Mouse (Mus musculus): ENCODE measurements around the gene Rhoj. TPM values are rescaled to one million over a fixed set of nuclear protein-coding genes. Genes with fewer than 3 reads are reported as not detected.
A peak's percentile ranks its signal among the peaks of the same experiment; 100 is the strongest.

Gene Rhoj
- 19.7 and 25.3 TPM in 2 replicates for polyA plus RNA-seq (2016; fragmentation: Nextera tagmentation; extraction: Ambion mirVana)

GRCm38 (mm10) chr12:75307961-75308951 lies at the start of gene Rhoj:
Rhoj (plus strand) TSS chr12:75308322.
- Histone ChIP-seq H3K27ac (replicated peaks) (peak within 1 kb of the TSS; percentile 67), H3K4me1 (peaks cover 8% of the 10 kb centered on the region; the same call in 1 of the 2 replicates), H3K36me3 (no peaks in the 10 kb centered on the region), H3K9ac (replicated peaks) (peak within 1 kb of the TSS; percentile 59), H3K27me3 (no peaks in the 10 kb centered on the region; the same call in 1 of the 2 replicates), H3K4me2 (replicated peaks) (peak within 1 kb of the TSS; percentile 84), H3K4me3 (peak within 1 kb of the TSS; percentile 50), H3K9me3 (no peaks in the 10 kb centered on the region)
- WGBS = under 1% methylated on average over 34 of the region's 34 CpGs
- peak; percentile 89 for ATAC-seq (ENCODE audit: low FRiP score, low read depth)

GRCm38 (mm10) chr12:75271726-75272125 lies 36.4 kb upstream of the Rhoj start:
- H3K9me3 ChIP-seq = no peaks in the 10 kb centered on the region
- H3K9ac ChIP-seq (replicated peaks) = no peak overlapping the region
- no peak overlapping the region for H3K27ac ChIP-seq (replicated peaks)
- H3K27me3 ChIP-seq = no peaks in the 10 kb centered on the region
- H3K4me1 ChIP-seq = no peaks in the 10 kb centered on the region
- no peak overlapping the region for H3K4me2 ChIP-seq (replicated peaks)
- no peak overlapping the region for H3K4me3 ChIP-seq
- ATAC-seq (ENCODE audit: low FRiP score, low read depth) = no peak
- 73% methylated on average over 4 of the region's 4 CpGs for WGBS
- no peaks in the 10 kb centered on the region for H3K36me3 ChIP-seq

- no peak for ATAC-seq (ENCODE audit: low FRiP score, low read depth)
- Histone ChIP-seq H3K27ac (replicated peaks) (no peak overlapping the region), H3K9me3 (no peaks in the 10 kb centered on the region), H3K9ac (replicated peaks) (no peak overlapping the region), H3K36me3 (no peaks in the 10 kb centered on the region), H3K4me2 (replicated peaks) (no peak overlapping the region), H3K4me3 (no peak overlapping the region), H3K4me1 (no peaks in the 10 kb centered on the region), H3K27me3 (no peaks in the 10 kb centered on the region)
- WGBS = 81% methylated on average over 2 of the region's 2 CpGs
Observed at GRCm38 (mm10) chr12:75275730-75276129, 32.4 kb upstream of the Rhoj start.

GRCm38 (mm10) chr12:75277425-75277824 lies 30.7 kb upstream of the Rhoj start:
- H3K27ac ChIP-seq (replicated peaks) = no peak overlapping the region
- H3K9me3 ChIP-seq = no peaks in the 10 kb centered on the region
- H3K36me3 ChIP-seq = no peaks in the 10 kb centered on the region
- 94% methylated on average over 2 of the region's 2 CpGs for WGBS
- no peaks in the 10 kb centered on the region for H3K27me3 ChIP-seq
- H3K4me1 ChIP-seq = no peaks in the 10 kb centered on the region
- no peak for ATAC-seq (ENCODE audit: low FRiP score, low read depth)
- no peak overlapping the region for H3K9ac ChIP-seq (replicated peaks)
- H3K4me2 ChIP-seq (replicated peaks) = no peak overlapping the region
- H3K4me3 ChIP-seq = no peak overlapping the region

GRCm38 (mm10) chr12:75280502-75280901 lies 27.6 kb upstream of the Rhoj start:
- Histone ChIP-seq H3K9ac (replicated peaks) (no peak overlapping the region), H3K4me1 (no peaks in the 10 kb centered on the region), H3K36me3 (no peaks in the 10 kb centered on the region), H3K27ac (replicated peaks) (no peak overlapping the region), H3K4me3 (no peak overlapping the region), H3K9me3 (no peaks in the 10 kb centered on the region), H3K27me3 (no peaks in the 10 kb centered on the region), H3K4me2 (replicated peaks) (no peak overlapping the region)
- WGBS = 75% methylated on average over 7 of the region's 7 CpGs
- no peak for ATAC-seq (ENCODE audit: low FRiP score, low read depth)

GRCm38 (mm10) chr12:75283226-75283625 lies 24.9 kb upstream of the Rhoj start:
- no peak overlapping the region for H3K27ac ChIP-seq (replicated peaks)
- no peaks in the 10 kb centered on the region for H3K27me3 ChIP-seq
- H3K36me3 ChIP-seq = no peaks in the 10 kb centered on the region
- no peak overlapping the region for H3K9ac ChIP-seq (replicated peaks)
- no peak overlapping the region for H3K4me2 ChIP-seq (replicated peaks)
- no peaks in the 10 kb centered on the region for H3K9me3 ChIP-seq
- 55% methylated on average over 2 of the region's 2 CpGs for WGBS
- no peak overlapping the region for H3K4me3 ChIP-seq
- H3K4me1 ChIP-seq = no peaks in the 10 kb centered on the region
- ATAC-seq (ENCODE audit: low FRiP score, low read depth) = no peak

- H3K9me3 ChIP-seq = no peaks in the 10 kb centered on the region
- H3K4me3 ChIP-seq = no peak overlapping the region
- H3K4me1 ChIP-seq = no peaks in the 10 kb centered on the region
- no peak overlapping the region for H3K27ac ChIP-seq (replicated peaks)
- ATAC-seq (ENCODE audit: low FRiP score, low read depth) = no peak
- no peak overlapping the region for H3K4me2 ChIP-seq (replicated peaks)
- H3K9ac ChIP-seq (replicated peaks) = no peak overlapping the region
- 81% methylated on average over 3 of the region's 3 CpGs for WGBS
- H3K27me3 ChIP-seq = no peaks in the 10 kb centered on the region
- H3K36me3 ChIP-seq = no peaks in the 10 kb centered on the region
Observed at GRCm38 (mm10) chr12:75286166-75286565, 22.0 kb upstream of the Rhoj start.

- ATAC-seq (ENCODE audit: low FRiP score, low read depth) = no peak
- Histone ChIP-seq H3K4me1 (no peaks in the 10 kb centered on the region), H3K4me3 (no peak overlapping the region), H3K36me3 (no peaks in the 10 kb centered on the region), H3K27ac (replicated peaks) (no peak overlapping the region), H3K27me3 (no peaks in the 10 kb centered on the region), H3K4me2 (replicated peaks) (no peak overlapping the region), H3K9me3 (no peaks in the 10 kb centered on the region), H3K9ac (replicated peaks) (no peak overlapping the region)
- WGBS = 86% methylated on average over 2 of the region's 2 CpGs
Observed at GRCm38 (mm10) chr12:75290524-75290923, 17.6 kb upstream of the Rhoj start.

- WGBS = 95% methylated on average over 5 of the region's 5 CpGs
- H3K4me3 ChIP-seq = no peak overlapping the region
- H3K27me3 ChIP-seq = no peaks in the 10 kb centered on the region
- no peaks in the 10 kb centered on the region for H3K9me3 ChIP-seq
- H3K9ac ChIP-seq (replicated peaks) = no peak overlapping the region
- no peaks in the 10 kb centered on the region for H3K4me1 ChIP-seq
- H3K27ac ChIP-seq (replicated peaks) = no peak overlapping the region
- ATAC-seq (ENCODE audit: low FRiP score, low read depth) = no peak
- H3K36me3 ChIP-seq = no peaks in the 10 kb centered on the region
- no peak overlapping the region for H3K4me2 ChIP-seq (replicated peaks)
Observed at GRCm38 (mm10) chr12:75291556-75291955, 16.6 kb upstream of the Rhoj start.

GRCm38 (mm10) chr12:75292939-75293338 lies 15.2 kb upstream of the Rhoj start:
- no peaks in the 10 kb centered on the region for H3K4me1 ChIP-seq
- H3K4me3 ChIP-seq = no peak overlapping the region
- H3K9ac ChIP-seq (replicated peaks) = no peak overlapping the region
- ATAC-seq (ENCODE audit: low FRiP score, low read depth) = no peak
- H3K9me3 ChIP-seq = no peaks in the 10 kb centered on the region
- 89% methylated on average over 6 of the region's 6 CpGs for WGBS
- H3K36me3 ChIP-seq = no peaks in the 10 kb centered on the region
- no peaks in the 10 kb centered on the region for H3K27me3 ChIP-seq
- H3K27ac ChIP-seq (replicated peaks) = no peak overlapping the region
- H3K4me2 ChIP-seq (replicated peaks) = no peak overlapping the region

- Histone ChIP-seq H3K9ac (replicated peaks) (no peak overlapping the region), H3K27ac (replicated peaks) (no peak overlapping the region), H3K9me3 (no peaks in the 10 kb centered on the region), H3K27me3 (no peaks in the 10 kb centered on the region), H3K4me3 (no peak overlapping the region), H3K4me2 (replicated peaks) (no peak overlapping the region), H3K36me3 (no peaks in the 10 kb centered on the region), H3K4me1 (no peaks in the 10 kb centered on the region)
- ATAC-seq (ENCODE audit: low FRiP score, low read depth) = no peak
- WGBS = 79% methylated on average over 1 of the region's 1 CpGs
Observed at GRCm38 (mm10) chr12:75299865-75300264, 8.3 kb upstream of the Rhoj start.

GRCm38 (mm10) chr12:75304132-75304531 lies 4.0 kb upstream of the Rhoj start:
- ATAC-seq (ENCODE audit: low FRiP score, low read depth) = no peak
- Histone ChIP-seq H3K27me3 (no peaks in the 10 kb centered on the region; the same call in 1 of the 2 replicates), H3K4me2 (replicated peaks) (no peak overlapping the region), H3K4me1 (peaks cover 8% of the 10 kb centered on the region; the same call in 1 of the 2 replicates), H3K4me3 (no peak overlapping the region), H3K9ac (replicated peaks) (no peak overlapping the region), H3K27ac (replicated peaks) (no peak overlapping the region), H3K36me3 (no peaks in the 10 kb centered on the region), H3K9me3 (no peaks in the 10 kb centered on the region)
- WGBS = 91% methylated on average over 6 of the region's 6 CpGs

Data from midbrain, embryonic 12.5 days (tissue).